Mouse (Mus musculus) G1E-ER4 (cell line): ENCODE results near the gene Ubtd1. TPM values are rescaled to one million over a fixed set of nuclear protein-coding genes. Genes with fewer than 3 reads are reported as not detected.

Experiments
- GATA1 ChIP-seq: IDR thresholded peaks from one replicate; pipeline ENCODE4 v1.8.0; 2012; ENCODE audit warnings: low read length, inconsistent platforms
- polyA plus RNA-seq: library from polyadenylated mRNA; stranded (reverse); fragments of >175 nt; gene quantifications from 2 replicates; pipeline ENCODE4 v1.2.3, GENCODE M21; 2012

Gene Ubtd1
- polyA plus RNA-seq, 1 experiment, result 2.6 TPM

DNA sequence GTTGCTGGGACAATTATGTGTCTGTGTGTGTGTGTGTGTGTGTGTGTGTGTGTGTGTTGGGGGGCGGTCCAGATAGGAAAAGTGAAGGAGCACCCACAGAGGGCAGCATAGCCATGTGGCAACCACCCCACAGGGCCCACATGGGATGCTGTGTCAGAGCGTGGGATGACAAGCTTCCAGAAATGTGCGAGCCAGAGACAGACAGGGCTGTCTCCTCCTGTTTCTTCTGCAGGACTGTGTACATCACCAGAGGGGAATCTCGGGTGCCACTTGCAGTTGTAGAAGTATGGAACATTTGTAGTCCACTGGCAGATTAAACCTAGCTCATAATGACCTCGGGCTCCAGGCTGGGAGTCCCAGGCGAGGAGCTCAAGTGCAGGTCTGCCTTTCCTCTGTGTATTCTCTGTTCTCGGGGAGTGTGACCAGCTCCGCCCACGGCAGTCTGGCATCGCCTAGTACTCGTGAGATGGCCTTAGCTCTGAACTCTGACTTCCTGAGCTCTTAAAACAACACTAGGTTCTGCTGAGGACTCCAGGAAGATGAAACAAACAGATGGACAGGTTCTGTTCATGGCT is 53.4 kb downstream of the Ubtd1 start:
- TF ChIP-seq GATA1, result no peak

DNA sequence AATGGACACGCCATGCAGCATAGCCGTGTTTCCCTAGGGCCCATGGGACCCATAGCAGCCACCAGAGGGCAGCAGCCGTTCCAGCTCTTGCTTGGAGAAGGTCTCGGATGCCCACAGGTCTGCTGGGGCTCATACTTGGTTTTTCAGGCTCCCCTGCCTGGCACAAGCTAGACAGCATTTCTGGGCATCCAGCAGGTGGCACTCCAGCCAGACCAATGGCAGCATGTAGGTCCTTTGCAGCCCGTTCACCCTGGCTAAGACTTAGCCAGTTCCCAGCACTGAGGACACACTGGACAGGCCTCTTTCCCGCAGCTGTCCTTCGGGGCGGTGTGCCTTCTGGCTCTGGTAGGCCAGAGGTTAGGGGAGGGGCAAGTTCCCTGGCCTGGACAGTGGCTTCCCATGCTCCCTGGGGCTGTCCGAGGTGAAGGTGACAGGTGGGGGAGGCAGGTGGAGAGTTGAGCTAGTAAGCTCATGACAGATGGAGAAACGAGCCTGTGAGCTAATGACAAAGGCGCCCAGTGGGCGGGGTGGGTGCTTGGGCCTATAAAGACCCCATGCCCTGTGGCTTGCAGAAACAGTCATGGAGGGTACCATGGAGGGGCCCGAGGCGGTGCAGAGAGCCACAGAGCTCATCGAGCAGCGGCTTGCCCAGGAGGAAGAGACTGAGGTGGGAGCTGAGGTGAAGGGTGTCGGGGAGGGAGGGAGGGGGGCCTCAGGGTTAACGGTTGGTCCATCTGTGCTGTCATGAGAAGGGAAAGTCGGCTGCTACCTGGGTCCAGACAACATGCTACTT is 54.1 kb downstream of the Ubtd1 start, which contains the start of gene Ankrd2:
Gene Ankrd2 (plus strand): TSS at position 545 of the 793 bp plus-strand sequence.
- no peak for TF ChIP-seq GATA1

- TF ChIP-seq GATA1, result no peak
Measured at GRCm38 (mm10) chr19:42036357-42036756, 54.8 kb downstream of the Ubtd1 start.

DNA sequence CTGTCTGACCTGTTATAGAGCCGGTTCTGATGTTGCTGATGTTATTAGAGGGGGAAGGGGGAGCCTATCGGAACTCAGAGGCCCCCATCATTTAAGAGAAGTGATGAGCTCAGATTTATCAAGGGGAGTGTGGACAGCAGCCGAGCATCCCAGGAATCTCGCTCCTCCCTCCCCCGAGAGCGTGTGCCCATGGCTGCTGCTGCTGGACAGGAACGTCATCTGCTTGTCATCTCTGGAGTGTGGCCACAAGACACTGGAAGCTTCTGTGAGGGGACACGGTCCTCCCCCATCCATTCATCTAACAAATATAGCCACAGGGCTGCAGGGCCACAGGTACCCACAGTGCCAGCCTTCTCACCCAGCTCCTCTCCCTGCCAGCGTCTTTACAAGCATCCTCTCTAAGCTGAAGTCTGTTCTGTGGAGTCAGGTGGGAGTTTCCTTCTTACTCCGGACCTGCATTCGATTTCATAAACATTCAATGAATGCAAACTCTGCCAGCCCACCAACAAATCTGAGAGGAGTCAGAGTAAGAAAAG is 55.7 kb downstream of the Ubtd1 start:
- no peak for TF ChIP-seq GATA1

- TF ChIP-seq GATA1, result no peak
Measured at GRCm38 (mm10) chr19:42038310-42038709, 56.7 kb downstream of the Ubtd1 start.

GRCm38 (mm10) chr19:42043988-42044387 is 62.4 kb downstream of the Ubtd1 start:
- no peak for TF ChIP-seq GATA1

- TF ChIP-seq GATA1, result no peak
Measured at GRCm38 (mm10) chr19:42045269-42046102, 63.9 kb downstream of the Ubtd1 start, which contains the start of gene Hoga1. Gene Hoga1, plus strand, starts transcription at chr19:42045610.

DNA sequence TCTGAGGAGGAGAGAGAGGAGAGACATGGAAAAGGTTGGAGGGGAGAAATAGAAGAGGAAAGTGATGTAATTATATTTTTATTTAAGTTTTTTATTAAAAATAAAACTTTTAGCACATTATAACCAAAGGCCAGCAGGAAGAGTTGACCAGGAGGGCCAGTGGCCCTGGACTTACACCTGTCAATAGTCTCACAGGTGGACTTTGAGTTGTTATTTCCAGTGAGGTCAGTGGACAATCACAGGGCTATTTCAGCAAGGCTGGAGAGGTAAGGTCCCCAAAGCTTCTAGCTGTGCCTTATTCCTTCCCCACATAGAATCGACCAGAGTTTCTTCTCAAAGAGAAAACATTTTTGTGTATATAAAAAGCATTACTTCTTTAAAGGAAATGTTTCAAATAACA is 68.7 kb downstream of the Ubtd1 start:
- TF ChIP-seq GATA1, result no peak

GRCm38 (mm10) chr19:42051351-42051750 is 69.8 kb downstream of the Ubtd1 start:
- TF ChIP-seq GATA1, result no peak

GRCm38 (mm10) chr19:42051948-42052347 is 70.4 kb downstream of the Ubtd1 start, which contains the start of gene 4933411K16Rik:
Gene 4933411K16Rik, plus strand, starts transcription at chr19:42052248.
- TF ChIP-seq GATA1, result no peak

- no peak for TF ChIP-seq GATA1
Measured at GRCm38 (mm10) chr19:42054255-42054654, 72.7 kb downstream of the Ubtd1 start.

DNA sequence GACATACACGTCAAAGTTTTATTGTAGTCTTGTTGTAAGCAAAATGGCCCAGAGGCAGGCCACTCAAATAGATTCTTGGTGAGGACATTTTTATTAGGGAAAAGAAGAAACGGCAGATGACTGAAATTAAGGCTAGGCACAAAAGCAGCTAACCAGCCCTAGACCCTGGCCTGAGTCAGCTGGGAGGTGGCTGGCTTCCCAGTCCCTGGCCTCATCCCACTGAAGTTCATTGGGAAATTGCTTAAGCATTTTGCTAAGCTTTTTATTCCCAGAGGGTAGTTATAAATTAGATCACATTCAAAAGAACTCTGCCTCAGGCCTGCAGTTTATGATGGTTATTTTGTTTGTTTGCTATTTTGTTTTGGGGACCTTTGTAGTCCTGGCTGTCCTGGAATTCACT is 74.3 kb downstream of the Ubtd1 start:
- TF ChIP-seq GATA1, result no peak

DNA sequence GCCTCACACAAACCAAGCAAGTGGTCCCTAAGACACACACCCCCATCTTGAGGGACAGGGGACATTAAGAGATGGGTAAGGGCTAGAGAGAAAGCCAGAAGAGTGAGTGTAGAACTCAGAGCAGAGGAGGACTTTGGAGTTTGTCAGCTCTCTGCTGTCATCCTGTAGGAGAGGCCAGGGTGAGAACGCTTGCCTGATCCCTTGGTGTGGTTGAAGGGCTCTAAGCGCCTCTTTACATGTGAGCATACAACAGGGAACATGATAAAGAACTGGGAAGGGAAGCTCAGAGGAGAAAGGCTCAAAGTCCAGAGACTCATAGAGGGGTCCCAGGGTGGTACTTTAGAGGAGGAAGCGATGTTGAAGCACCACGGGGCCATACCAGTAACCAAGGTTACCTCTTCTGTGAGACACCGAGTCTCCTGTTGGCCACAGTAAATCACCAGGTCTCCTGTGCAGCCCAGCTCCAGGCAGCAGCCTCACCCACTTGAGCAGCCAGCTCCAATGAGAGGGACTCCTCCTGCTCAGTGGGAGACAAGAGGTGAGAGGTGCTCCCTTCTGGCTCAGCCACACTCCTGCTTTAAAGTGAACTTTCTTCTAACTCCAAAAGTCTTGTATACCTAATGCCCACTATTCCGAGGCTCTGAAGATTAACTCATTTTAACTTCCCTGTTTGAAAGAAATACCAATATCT is 75.3 kb downstream of the Ubtd1 start:
- TF ChIP-seq GATA1, result no peak

DNA sequence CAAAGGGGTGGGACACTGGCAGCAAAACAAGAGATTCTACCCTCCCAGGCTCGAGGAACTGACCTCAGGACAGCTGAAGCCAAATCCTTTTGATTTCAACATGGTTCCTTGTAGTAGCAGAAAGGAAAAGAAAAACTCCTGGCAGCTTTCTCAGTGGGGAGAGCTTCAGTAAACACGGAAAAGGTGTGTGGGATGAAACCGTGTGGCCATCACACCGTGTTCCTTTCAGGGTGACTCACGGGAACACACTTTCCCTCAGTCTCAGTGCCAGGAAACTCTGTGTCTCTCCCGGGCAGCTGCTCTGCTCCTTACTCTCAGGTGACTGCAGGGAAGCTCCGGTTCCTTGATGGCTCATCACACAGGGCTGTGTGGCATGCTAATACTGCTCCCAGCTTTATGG is 76.9 kb downstream of the Ubtd1 start:
- TF ChIP-seq GATA1, result no peak

GRCm38 (mm10) chr19:42061443-42061842 is 79.9 kb downstream of the Ubtd1 start:
- no peak for TF ChIP-seq GATA1
